Mouse (Mus musculus): ENCODE data around the gene Tmem235. TPM values are rescaled to one million over a fixed set of nuclear protein-coding genes. Genes with fewer than 3 reads are reported as not detected.

Gene Tmem235
- polyA plus RNA-seq, 1 experiment from 2014 or later = not detected

- H3K4me2 ChIP-seq = no peak overlapping the region
Observed at GRCm38 (mm10) chr11:117912684-117913352, 52.3 kb downstream of the Tmem235 start.

GRCm38 (mm10) chr11:117914531-117914930 lies 54.0 kb downstream of the Tmem235 start:
- Histone ChIP-seq H3K4me2 (no peak overlapping the region), H3K4me1 (replicated peaks) (peaks cover 11% of the 10 kb centered on the region), H3K9me3 (0 out of 2 replicates have a peak, but pooled peaks cover 4% of the 10 kb centered on the region), H3K27me3 (0 out of 2 replicates have a peak, but pooled peaks cover 8% of the 10 kb centered on the region), H3K4me3 (no peak overlapping the region), H3K36me3 (no peaks in the 10 kb centered on the region), H3K9ac (no peak overlapping the region), H3K27ac (no peak overlapping the region)
- ATAC-seq (ENCODE audit: low FRiP score) = no peak
- WGBS = 77% methylated on average over 12 of the region's 12 CpGs

More at GRCm38 (mm10) chr11:117912684-117913352, 52.3 kb downstream of the Tmem235 start:
- no peak overlapping the region for H3K4me3 ChIP-seq
- WGBS = 31% methylated on average over 13 of the region's 13 CpGs
- H3K27ac ChIP-seq = no peak overlapping the region
- 0 out of 2 replicates have a peak, but pooled peaks cover 8% of the 10 kb centered on the region for H3K27me3 ChIP-seq
- H3K4me1 ChIP-seq (replicated peaks) = peaks cover 5% of the 10 kb centered on the region
- ATAC-seq (ENCODE audit: low FRiP score) = no peak
- H3K36me3 ChIP-seq = no peaks in the 10 kb centered on the region
- 0 out of 2 replicates have a peak, but pooled peaks cover 4% of the 10 kb centered on the region for H3K9me3 ChIP-seq
- no peak overlapping the region for H3K9ac ChIP-seq

Other genes with a start within 250 kb of the Tmem235 start
- 24.9 and 27.3 TPM in 2 replicates for gene Tnrc6c, start 206.5 kb upstream of the Tmem235 start, polyA plus RNA-seq (2015; fragmentation: Nextera tagmentation; extraction: Ambion mirVana)
- gene Tmc8, start 78.7 kb upstream of the Tmem235 start, polyA plus RNA-seq (2015; fragmentation: Nextera tagmentation; extraction: Ambion mirVana) = 0.75 and 1.5 TPM in 2 replicates
- gene Tmc6, start 78.6 kb upstream of the Tmem235 start, polyA plus RNA-seq (2015; fragmentation: Nextera tagmentation; extraction: Ambion mirVana) = 5.3 TPM in 2 replicates
- gene 6030468B19Rik, start 63.1 kb upstream of the Tmem235 start, polyA plus RNA-seq (2015; fragmentation: Nextera tagmentation; extraction: Ambion mirVana) = not detected in 2 replicates
- 0.70 and 0.74 TPM in 2 replicates for gene Gm20708, start 51.1 kb upstream of the Tmem235 start, polyA plus RNA-seq (2015; fragmentation: Nextera tagmentation; extraction: Ambion mirVana)
- 14.6 and 16.5 TPM in 2 replicates for gene Syngr2, start 51.1 kb upstream of the Tmem235 start, polyA plus RNA-seq (2015; fragmentation: Nextera tagmentation; extraction: Ambion mirVana)
- 4.2 and 4.9 TPM in 2 replicates for gene Afmid, start 34.8 kb upstream of the Tmem235 start, polyA plus RNA-seq (2015; fragmentation: Nextera tagmentation; extraction: Ambion mirVana)
- gene Tk1, start 34.7 kb upstream of the Tmem235 start, polyA plus RNA-seq (2015; fragmentation: Nextera tagmentation; extraction: Ambion mirVana) = 25.3 and 26.0 TPM in 2 replicates
- 56.0 and 57.4 TPM in 2 replicates for gene Birc5, start 11.5 kb upstream of the Tmem235 start, polyA plus RNA-seq (2015; fragmentation: Nextera tagmentation; extraction: Ambion mirVana)
- gene Tha1, start 12.7 kb downstream of the Tmem235 start, polyA plus RNA-seq (2015; fragmentation: Nextera tagmentation; extraction: Ambion mirVana) = 3.2 and 3.3 TPM in 2 replicates
- 8.3 and 8.8 TPM in 2 replicates for gene Socs3, start 109.3 kb downstream of the Tmem235 start, polyA plus RNA-seq (2015; fragmentation: Nextera tagmentation; extraction: Ambion mirVana)
- 47.4 and 47.6 TPM in 2 replicates for gene Pgs1, start 125.5 kb downstream of the Tmem235 start, polyA plus RNA-seq (2015; fragmentation: Nextera tagmentation; extraction: Ambion mirVana)